Mouse (Mus musculus): ENCODE results near the gene Syt3.

Gene Syt3

DNA sequence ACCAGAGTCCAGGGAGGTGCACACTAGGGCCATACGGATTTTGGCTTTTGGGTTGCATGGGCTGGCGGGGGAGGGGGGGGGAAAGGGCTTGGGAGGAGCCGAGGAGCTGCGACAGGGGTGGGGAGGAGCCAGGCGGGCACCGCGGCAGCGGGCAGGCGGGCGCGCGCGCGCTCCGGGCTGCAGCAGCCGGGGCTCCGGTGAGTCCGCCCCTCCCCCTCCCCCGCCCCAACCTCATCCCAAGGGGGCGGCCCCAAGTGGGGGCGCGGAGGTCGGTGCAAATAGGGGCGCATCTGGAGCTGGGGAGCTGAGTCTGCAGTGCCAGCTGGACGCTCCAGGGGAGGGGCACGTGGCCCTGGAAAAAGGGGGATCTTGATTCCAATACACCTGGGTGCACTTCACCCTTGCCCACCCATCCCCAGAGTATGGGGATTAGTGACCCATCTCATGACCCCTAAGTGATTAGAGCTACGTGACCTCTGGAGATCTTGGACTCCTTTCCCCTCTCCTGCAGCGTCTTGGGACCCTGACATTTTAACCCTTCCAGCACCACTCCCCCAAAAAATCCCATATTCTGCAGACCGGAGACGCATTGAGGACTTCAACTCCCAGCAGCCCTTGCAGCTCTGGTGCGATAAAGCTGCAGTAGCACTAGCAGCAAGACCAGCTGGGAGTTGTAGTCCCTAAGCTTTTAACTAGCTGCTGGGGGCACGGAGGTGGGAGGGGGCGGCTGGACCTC lies at the start of gene Syt3:
Syt3 (plus strand) TSS at position 123 of the 736 bp plus-strand sequence.
- peak; percentile 86 for DNase-seq

GRCm38 (mm10) chr7:44334139-44334538 lies 49.8 kb upstream of the Syt3 start:
- no peak for DNase-seq

DNA sequence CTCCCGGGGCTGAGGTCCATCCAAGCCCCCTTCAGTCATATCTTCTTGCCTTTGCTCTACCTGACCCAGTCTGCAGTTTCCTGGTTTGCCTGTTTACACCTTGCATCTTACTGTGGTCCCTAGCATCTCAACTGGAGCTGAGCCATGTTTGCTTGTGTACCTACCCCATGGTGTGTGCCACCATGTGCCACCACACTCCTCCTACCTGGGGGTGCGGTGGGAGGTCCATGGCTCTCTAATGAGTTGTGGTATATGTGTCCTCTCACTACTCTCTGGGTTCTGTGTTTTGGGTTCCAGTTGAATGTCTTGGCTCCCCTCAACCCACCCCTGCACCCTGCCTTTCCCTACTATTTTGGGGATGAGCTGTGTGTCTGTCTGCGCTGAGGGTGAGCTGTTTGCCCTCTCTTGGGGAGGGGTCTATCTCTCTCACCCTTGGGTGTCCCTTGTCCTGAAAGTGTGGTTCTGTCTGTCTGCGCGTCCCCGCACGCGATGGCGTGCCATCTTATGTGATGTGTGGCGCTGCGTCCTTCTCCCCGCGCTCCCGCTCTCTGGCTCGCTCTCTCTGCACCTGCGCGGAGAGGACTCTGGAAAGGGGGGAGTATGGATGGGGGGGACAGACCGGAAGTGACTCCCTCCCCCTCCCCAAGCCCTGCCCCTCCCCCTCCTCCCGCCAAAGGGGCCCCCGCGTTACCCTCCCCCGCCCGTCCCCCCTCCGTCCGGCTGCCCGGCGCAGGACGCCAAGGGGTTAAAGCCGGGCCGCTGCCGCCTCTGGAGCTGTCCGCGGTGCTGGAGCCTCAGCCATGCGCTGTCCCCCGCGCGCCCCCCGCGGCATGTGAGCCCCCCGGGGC lies 48.6 kb upstream of the Syt3 start:
- DNase-seq: peak; percentile 81

DNA sequence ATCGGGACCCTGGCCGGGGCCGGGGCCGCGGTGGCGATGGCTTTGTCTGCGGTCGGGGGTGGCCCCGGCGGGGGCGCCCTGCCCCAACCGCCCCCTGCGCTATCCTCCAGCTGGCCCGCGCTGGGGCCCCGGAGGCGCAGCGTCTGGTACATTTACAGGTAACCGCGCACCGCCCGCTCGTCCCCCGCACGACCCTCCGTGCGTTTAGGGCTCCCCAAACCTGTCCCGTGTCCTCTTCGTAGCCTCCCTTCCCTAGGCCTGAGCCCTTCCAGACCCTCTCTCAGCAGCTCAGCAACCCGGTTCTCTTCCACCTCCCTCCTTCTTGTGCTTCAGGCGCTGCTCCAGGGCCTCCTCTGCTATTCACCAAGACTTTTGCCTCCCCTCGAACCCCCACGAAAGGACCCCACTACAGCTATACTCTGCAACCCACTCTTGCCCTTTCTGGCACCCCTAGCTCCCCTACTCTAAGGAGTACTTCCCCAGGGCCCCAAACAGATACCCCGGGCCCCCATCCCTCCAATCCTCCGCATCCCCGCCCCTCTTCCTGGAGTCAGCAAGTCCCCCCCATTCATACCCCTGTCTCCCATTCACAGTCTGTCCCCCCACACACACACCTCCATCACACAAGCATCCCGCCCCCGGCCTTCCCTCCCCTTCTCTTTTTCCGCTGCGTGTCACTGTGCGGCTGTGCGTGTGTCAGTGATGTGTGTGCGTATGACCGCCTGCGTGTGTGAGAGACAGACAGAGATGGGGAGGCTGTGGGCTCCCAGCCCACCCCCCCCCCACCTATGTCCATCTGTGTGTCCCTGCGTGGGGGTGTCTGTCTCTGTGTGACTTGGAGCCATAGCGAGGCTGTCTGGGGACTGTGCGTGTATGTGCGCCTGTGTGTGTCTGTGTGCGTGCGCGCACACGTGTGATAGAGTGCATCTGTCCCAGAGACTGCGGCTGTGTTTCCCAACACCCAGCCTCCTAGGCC lies 47.6 kb upstream of the Syt3 start:
- no peak for DNase-seq

- no peak for DNase-seq
Observed at GRCm38 (mm10) chr7:44337121-44337849, 46.6 kb upstream of the Syt3 start.

- DNase-seq: no peak
Observed at GRCm38 (mm10) chr7:44340226-44340625, 43.7 kb upstream of the Syt3 start.

GRCm38 (mm10) chr7:44341119-44341518 lies 42.8 kb upstream of the Syt3 start:
- no peak for DNase-seq

- DNase-seq: no peak
Observed at GRCm38 (mm10) chr7:44341714-44342113, 42.2 kb upstream of the Syt3 start.

GRCm38 (mm10) chr7:44343459-44344015 lies 40.4 kb upstream of the Syt3 start:
- peak; percentile 22 for DNase-seq

DNA sequence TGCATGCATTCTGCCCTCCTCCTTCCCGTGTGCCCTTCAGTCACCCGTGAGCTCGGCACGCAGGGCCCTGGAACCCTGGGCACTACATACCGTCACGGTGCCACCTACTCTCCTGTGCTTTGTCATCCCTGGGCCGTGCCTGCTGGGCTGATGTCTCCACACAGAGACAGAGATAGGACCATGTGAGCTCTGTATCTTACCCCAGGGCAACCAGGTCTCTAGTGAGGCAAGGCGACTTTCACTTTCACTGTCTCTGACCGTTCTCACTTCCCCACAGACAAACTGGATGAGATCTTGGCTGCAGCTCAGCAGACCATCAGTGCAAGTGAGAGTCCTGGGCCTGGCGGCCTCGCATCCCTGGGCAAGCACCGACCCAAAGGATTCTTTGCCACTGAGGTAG lies 39.3 kb upstream of the Syt3 start:
- no peak for DNase-seq

DNA sequence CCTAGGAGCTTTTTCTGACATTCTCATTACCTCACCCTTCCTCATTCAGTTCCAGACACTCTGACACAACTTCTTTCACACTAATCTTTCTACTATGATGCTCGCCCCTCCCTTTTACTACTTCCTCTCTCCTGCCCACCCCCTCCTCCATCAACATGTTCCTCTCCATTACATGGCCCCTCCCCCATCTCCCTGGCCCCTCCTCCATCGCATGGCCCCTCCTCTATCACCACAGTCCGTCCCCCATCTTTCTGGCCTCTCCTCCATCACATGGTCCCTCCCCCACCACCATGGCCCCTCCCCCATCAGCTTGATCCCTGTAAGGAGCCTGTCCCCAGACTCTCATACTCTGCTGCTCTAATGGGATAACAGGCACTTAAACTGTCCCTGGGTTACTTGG lies 34.9 kb upstream of the Syt3 start:
- no peak for DNase-seq

DNA sequence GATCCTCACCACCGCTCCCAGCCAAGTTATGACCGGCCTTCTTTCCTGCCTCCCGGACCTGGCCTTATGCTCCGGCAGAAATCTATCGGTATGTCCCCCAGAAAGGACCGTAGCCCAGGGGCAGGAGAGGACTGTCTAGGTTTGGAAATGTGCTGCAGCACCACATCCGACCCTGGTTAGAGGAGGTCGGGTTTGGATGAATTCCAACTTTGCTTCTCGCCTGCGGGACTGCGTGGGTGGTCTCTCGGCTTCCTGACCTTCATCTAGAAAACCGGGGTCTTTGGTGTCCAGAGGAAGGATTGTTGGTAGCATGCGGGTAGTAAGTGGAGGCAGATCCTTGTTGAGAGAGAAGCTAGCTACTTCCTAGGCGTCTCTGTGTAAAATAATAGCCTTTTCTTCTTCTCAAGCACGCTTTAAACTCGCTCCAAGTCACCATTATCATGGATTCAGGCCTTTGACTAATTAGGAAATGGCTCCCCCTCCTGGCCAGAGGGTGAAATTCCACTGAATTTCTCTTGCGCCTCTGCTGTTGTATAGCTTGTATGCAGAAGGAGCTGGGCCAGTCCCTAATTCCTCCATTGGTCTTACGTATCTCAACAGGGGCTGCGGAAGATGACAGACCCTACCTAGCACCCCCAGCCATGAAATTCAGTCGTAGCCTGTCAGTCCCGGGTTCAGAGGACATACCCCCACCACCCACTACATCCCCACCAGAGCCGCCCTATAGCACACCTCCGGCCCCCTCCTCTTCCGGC lies 32.8 kb upstream of the Syt3 start:
- peak; percentile 88 for DNase-seq

GRCm38 (mm10) chr7:44351881-44352749 lies 31.8 kb upstream of the Syt3 start:
- DNase-seq: no peak

DNA sequence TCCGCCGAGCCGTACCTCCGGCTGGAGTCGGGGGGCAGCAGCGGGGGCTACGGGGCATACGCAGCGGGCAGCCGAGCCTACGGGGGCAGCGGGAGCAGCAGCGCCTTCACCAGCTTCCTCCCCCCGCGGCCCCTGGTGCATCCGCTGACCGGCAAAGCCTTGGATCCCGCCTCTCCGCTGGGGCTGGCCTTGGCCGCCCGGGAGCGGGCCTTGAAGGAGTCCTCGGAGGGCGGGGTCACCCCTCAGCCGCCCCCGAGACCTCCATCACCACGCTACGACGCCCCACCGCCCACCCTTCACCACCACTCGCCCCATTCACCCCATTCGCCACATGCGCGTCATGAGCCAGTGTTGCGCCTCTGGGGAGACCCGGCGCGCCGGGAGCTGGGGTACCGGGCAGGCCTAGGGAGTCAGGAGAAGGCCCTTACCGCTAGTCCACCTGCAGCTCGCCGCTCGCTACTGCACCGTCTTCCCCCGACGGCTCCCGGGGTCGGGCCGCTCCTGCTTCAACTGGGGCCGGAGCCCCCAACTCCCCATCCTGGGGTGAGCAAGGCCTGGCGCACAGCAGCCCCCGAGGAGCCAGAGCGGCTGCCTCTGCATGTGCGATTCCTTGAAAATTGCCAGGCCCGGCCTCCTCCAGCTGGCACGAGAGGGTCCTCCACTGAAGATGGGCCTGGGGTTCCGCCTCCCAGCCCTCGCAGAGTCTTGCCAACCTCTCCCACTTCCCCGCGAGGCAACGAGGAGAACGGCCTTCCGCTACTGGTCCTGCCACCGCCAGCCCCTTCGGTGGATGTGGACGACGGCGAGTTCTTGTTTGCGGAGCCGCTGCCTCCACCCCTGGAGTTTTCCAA lies 30.9 kb upstream of the Syt3 start:
- peak; percentile 22 for DNase-seq

DNA sequence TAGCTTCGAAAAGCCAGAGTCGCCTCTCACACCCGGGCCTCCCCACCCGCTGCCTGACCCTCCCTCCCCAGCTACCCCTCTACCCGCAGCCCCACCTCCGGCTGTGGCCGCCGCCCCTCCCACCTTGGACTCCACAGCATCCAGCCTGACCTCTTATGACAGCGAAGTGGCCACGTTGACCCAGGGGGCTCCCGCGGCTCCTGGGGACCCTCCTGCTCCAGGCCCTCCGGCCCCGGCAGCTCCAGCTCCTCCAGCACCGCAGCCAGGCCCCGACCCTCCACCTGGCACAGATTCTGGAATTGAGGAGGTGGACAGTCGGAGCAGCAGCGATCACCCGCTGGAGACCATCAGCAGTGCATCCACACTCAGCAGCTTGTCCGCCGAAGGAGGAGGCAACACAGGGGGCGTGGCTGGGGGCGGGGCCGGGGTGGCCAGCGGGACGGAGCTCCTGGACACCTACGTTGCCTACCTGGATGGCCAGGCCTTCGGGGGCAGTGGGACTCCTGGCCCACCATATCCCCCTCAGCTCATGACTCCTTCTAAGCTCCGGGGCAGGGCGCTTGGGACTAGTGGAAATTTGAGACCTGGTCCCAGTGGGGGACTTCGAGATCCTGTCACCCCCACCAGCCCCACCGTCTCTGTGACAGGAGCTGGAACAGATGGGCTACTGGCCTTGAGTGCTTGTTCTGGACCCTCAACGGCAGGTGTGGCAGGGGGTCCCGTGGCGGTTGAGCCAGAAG lies 30.1 kb upstream of the Syt3 start:
- DNase-seq: peak; percentile 47

DNA sequence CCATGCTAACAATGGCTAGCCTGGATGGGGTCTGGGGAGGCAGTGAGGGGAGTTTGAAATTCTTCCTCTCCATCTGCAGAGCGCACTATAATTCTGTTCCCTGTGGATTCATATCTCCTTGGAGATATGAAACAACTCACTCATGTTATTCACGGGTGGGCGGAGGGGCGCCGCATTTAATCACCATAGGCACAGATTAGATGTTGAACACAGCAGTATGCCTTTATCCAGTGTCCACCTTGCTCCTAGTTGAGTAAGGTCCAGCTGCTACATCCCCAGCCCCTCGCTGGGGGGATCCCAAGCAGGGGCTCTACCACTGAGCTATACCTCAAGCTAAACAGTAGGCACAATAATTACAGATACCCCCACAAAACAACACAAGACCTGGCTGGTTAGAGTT lies 28.5 kb upstream of the Syt3 start:
- DNase-seq: no peak

DNA sequence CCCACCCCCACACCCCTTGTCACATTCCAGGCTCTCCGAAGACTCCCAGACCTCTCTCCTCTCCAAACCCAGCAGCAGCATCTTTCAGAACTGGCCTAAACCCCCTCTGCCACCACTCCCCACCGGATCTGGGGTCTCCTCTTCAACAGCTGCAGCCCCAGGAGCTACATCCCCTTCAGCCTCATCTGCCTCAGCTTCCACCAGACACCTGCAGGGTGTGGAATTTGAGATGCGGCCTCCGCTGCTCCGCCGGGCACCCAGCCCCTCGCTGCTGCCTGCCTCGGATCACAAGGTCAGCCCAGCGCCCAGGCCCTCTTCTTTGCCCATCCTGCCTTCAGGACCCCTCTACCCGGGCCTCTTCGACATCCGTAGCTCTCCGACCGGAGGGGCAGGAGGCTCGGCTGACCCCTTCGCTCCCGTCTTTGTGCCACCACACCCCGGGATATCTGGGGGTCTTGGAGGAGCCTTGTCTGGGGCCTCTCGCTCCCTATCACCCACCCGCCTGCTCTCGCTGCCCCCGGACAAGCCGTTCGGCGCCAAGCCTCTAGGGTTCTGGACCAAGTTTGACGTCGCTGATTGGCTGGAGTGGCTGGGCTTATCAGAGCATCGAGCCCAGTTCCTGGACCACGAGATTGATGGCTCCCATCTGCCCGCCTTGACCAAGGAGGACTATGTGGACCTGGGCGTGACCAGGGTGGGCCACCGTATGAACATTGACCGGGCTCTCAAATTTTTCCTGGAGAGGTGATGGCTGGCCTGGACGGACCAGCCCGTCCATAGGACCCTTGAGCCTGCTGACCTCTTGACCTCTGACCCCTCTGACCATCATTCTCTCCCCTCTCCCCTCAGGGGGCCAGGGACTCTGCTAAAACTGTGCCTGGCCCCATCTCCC lies 27.1 kb upstream of the Syt3 start:
- peak; percentile 53 for DNase-seq
